Mouse (Mus musculus) liver, embryonic 12.5 days (tissue): Measurements from ENCODE around the gene Gabpb2. TPM values are rescaled to one million over a fixed set of nuclear protein-coding genes. Genes with fewer than 3 reads are reported as not detected.

Source experiments
- ATAC-seq: fragments of 200-750 bp; cut with Nextera tagmentation; 2 replicates; pipeline ENCODE4 v1.8.0; 2017; ENCODE audit warnings: moderate number of reproducible peaks, mild to moderate bottlenecking, moderate library complexity
- H3K27ac ChIP-seq: fragments of 300-500 bp; sonication (generic); 2 replicates; pipeline ENCODE4 v1.5.1; 2016; ENCODE audit warnings: mild to moderate bottlenecking
- H3K27me3 ChIP-seq: fragments of 300-500 bp; sonication (generic); replicated peaks from 2 replicates; pipeline ENCODE4 v1.6.1; 2016; ENCODE audit warnings: mild to moderate bottlenecking, moderate library complexity
- H3K36me3 ChIP-seq: fragments of 300-500 bp; sonication (generic); 2 replicates; pipeline ENCODE4 v1.6.1; 2016; ENCODE audit warnings: mild to moderate bottlenecking, moderate library complexity
- H3K4me1 ChIP-seq: fragments of 300-500 bp; sonication (generic); 2 replicates; pipeline ENCODE4 v1.6.1; 2016
- H3K4me2 ChIP-seq: fragments of 300-500 bp; sonication (generic); 2 replicates; pipeline ENCODE4 v1.6.1; 2016; ENCODE audit warnings: mild to moderate bottlenecking, moderate library complexity
- H3K4me3 ChIP-seq: fragments of 300-500 bp; sonication (generic); 2 replicates; pipeline ENCODE4 v1.5.1; 2016; ENCODE audit warnings: mild to moderate bottlenecking, moderate library complexity
- H3K9ac ChIP-seq: fragments of 300-500 bp; sonication (generic); 2 replicates; pipeline ENCODE4 v1.6.1; 2016; ENCODE audit warnings: mild to moderate bottlenecking, moderate library complexity
- H3K9me3 ChIP-seq: fragments of 300-500 bp; sonication (generic); replicated peaks from 2 replicates; pipeline ENCODE4 v1.6.1; 2016; ENCODE audit warnings: mild to moderate bottlenecking, moderate library complexity
- whole genome bisulfite sequencing: fragments of 180-500 bp; shearing (Covaris S2); methylation state at CpG from one replicate; pipeline ENCODE4 v1.1.7; 2016; ENCODE audit not compliant: insufficient replicate concordance; 5-methylcytosine and 5-hydroxymethylcytosine counted together
- polyA plus RNA-seq: library from polyadenylated mRNA; unstranded; fragments of >200 nt; fragmentation: Nextera tagmentation; extraction: Ambion mirVana; gene quantifications from 2 replicates; pipeline ENCODE4 v1.2.1, GENCODE M21; 2016

The Gabpb2 gene
- polyA plus RNA-seq, 1 experiment from 2014 or later = 11.4 TPM

DNA sequence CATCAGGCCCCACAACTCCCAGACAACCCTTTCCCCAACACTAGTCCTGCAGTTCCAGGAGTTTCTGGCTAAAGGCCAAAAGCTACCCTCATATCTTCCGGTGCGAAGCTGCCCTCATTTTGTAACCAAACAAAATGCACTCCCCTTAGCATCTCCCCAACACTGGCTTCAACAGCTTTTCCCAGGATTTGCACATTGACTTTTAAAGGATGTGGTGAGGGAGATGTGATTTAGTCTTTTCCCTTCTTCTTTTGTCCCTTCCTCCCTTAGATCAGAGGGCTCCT is 55.4 kb downstream of the Gabpb2 start:
- no peaks in the 10 kb centered on the region for H3K9me3 ChIP-seq
- no peak overlapping the region for H3K4me3 ChIP-seq
- 46% methylated on average over 2 of the region's 2 CpGs for WGBS
- no peak for ATAC-seq
- no peak overlapping the region for H3K4me2 ChIP-seq
- no peak overlapping the region for H3K27ac ChIP-seq
- H3K4me1 ChIP-seq = peaks cover 31% of the 10 kb centered on the region
- no peaks in the 10 kb centered on the region for H3K36me3 ChIP-seq
- peaks cover 79% of the 10 kb centered on the region for H3K27me3 ChIP-seq
- H3K9ac ChIP-seq = no peak overlapping the region

- 13% methylated on average over 8 of the region's 9 CpGs for WGBS
- Histone ChIP-seq H3K36me3 (no peaks in the 10 kb centered on the region), H3K27ac (no peak overlapping the region), H3K4me1 (peaks cover 31% of the 10 kb centered on the region), H3K9me3 (no peaks in the 10 kb centered on the region), H3K9ac (no peak overlapping the region), H3K27me3 (peaks cover 78% of the 10 kb centered on the region), H3K4me2 (peak overlapping the region; percentile 99), H3K4me3 (peak overlapping the region; percentile 70)
- ATAC-seq = no peak
Observed at GRCm38 (mm10) chr3:95161618-95162344, 55.9 kb downstream of the Gabpb2 start.

DNA sequence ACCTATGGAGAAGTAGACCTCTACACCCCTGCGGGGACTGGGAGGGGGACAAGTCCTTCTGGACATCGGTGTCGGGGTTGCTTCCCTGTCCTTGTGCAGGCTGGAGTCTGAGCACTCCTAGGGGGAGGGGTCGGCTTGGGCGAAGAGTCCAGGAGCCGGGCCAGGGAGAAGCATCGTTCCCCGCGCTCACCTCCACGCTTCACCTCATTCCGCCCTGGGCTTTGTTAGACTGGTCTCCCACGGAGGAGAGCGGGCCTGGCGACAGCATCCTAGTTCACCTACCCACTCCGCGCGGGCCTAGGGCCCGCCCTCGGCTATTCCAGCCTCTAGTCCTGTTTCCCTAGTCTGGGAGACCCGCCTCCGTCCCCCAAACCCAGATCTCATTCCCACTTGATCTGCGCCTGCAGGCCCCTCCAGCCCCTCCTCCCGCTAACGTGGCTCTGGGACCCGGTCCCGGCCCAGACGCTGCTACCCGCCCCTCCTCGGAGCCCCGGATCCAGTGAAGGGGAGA is 56.6 kb downstream of the Gabpb2 start:
- Histone ChIP-seq H3K36me3 (no peaks in the 10 kb centered on the region), H3K4me2 (peak overlapping the region; percentile 99), H3K4me3 (peak overlapping the region; percentile 70), H3K27ac (no peak overlapping the region), H3K9me3 (no peaks in the 10 kb centered on the region), H3K9ac (peak overlapping the region; percentile 69), H3K4me1 (peaks cover 31% of the 10 kb centered on the region), H3K27me3 (peaks cover 74% of the 10 kb centered on the region)
- ATAC-seq = no peak
- 6% methylated on average over 30 of the region's 30 CpGs for WGBS

- under 1% methylated on average over 66 of the region's 66 CpGs for WGBS
- peak within 1 kb of the TSS; percentile 69 for H3K9ac ChIP-seq
- peaks cover 31% of the 10 kb centered on the region for H3K4me1 ChIP-seq
- H3K27me3 ChIP-seq = peaks cover 76% of the 10 kb centered on the region
- ATAC-seq = peak; percentile 96
- no peak within 1 kb of the TSS for H3K27ac ChIP-seq
- peak within 1 kb of the TSS; percentile 99 for H3K4me2 ChIP-seq
- H3K4me3 ChIP-seq = peak within 1 kb of the TSS; percentile 70
- no peaks in the 10 kb centered on the region for H3K36me3 ChIP-seq
- H3K9me3 ChIP-seq = no peaks in the 10 kb centered on the region
Observed at GRCm38 (mm10) chr3:95159987-95160963, 57.4 kb downstream of the Gabpb2 start, which contains the start of gene Sema6c. Gene Sema6c, plus strand, starts transcription at chr3:95160457.

DNA sequence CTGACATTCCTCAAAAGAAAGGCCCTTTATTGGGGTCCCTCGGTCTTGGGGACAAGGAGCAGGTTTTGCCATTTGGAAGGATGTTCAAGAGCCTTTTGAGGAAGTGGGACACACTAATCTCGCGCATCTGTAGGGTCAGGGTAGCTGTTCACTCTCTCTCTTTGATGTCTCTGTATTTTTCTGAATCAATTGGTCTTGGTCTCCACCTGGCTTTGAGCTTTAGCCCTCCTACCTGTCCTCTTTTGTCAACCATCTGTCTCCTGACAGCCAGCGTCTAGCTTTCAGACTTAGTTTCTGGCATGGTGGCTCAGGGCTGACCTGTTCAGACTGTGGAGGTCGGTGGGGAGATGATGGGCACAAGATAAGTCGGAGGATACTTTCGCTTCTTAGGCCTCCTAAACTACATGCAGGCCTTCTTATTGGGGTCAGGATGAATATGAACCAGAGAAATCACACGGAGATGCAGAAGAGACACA is 58.2 kb downstream of the Gabpb2 start:
- no peak for ATAC-seq
- peaks cover 72% of the 10 kb centered on the region for H3K27me3 ChIP-seq
- H3K36me3 ChIP-seq = no peaks in the 10 kb centered on the region
- peaks cover 26% of the 10 kb centered on the region for H3K4me1 ChIP-seq
- peak overlapping the region; percentile 59 for H3K9ac ChIP-seq
- H3K4me3 ChIP-seq = peak overlapping the region; percentile 70
- peak overlapping the region; percentile 99 for H3K4me2 ChIP-seq
- 9% methylated on average over 8 of the region's 8 CpGs for WGBS
- no peaks in the 10 kb centered on the region for H3K9me3 ChIP-seq
- no peak overlapping the region for H3K27ac ChIP-seq

DNA sequence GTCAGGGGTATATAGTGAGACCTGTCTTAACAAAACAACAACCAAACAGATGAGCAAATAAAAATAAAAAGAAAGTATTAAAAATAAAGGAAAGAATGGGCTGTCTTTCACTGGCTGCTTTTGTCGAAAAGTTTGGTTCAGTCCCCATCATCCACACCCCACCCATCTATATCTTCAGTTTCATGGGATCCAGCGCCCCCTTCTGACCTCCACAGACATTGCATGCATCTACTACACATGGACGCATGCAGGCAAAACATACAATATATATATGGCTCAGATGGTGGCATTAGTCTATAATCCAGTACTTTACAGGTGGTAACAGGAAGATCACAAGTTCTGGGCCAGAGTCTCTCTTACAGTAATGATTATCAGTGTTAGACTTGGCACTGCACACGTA is 63.8 kb downstream of the Gabpb2 start:
- no peak for ATAC-seq
- Histone ChIP-seq H3K9ac (no peak overlapping the region), H3K9me3 (no peaks in the 10 kb centered on the region), H3K27ac (no peak overlapping the region), H3K4me2 (no peak overlapping the region), H3K36me3 (no peaks in the 10 kb centered on the region), H3K27me3 (peaks cover 33% of the 10 kb centered on the region), H3K4me3 (no peak overlapping the region), H3K4me1 (no peaks in the 10 kb centered on the region)
- WGBS = 28% methylated on average over 4 of the region's 4 CpGs

DNA sequence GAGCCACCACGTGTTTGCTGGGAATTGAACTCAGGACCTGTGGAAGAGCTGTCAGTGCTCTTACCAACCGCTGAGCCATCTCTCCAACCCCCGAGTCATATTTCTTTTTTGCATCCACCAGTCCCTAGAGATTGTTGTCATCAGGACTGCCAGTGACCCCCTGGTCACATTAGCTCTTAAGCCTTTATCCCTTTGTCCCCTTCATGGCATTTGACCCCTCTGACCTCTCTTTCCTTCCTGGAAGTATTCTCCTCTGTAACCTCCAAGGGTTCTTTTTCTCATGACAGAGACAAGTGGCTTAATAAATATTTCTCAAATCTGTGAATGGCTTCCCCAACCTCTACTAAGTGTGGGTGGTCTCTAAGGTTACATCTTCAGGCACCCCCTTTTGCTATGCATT is 69.8 kb downstream of the Gabpb2 start:
- no peak overlapping the region for H3K4me3 ChIP-seq
- WGBS = 47% methylated on average over 3 of the region's 3 CpGs
- no peaks in the 10 kb centered on the region for H3K9me3 ChIP-seq
- H3K27me3 ChIP-seq = 0 out of 2 replicates have a peak, but pooled peaks cover 5% of the 10 kb centered on the region
- H3K36me3 ChIP-seq = no peaks in the 10 kb centered on the region
- H3K9ac ChIP-seq = no peak overlapping the region
- H3K27ac ChIP-seq = no peak overlapping the region
- no peak for ATAC-seq
- no peak overlapping the region for H3K4me2 ChIP-seq
- H3K4me1 ChIP-seq = no peaks in the 10 kb centered on the region

GRCm38 (mm10) chr3:95142617-95143011 is 75.1 kb downstream of the Gabpb2 start:
- no peaks in the 10 kb centered on the region for H3K27me3 ChIP-seq
- peak; percentile 73 for ATAC-seq
- peaks cover 19% of the 10 kb centered on the region for H3K36me3 ChIP-seq
- H3K4me1 ChIP-seq = peaks cover 25% of the 10 kb centered on the region
- H3K27ac ChIP-seq = no peak overlapping the region
- 8% methylated on average over 5 of the region's 5 CpGs for WGBS
- H3K4me3 ChIP-seq = 0 out of 2 replicates have a peak overlapping the region, but pooled peaks have one; percentile 12
- H3K4me2 ChIP-seq = peak overlapping the region; percentile 41
- no peaks in the 10 kb centered on the region for H3K9me3 ChIP-seq
- H3K9ac ChIP-seq = no peak overlapping the region

GRCm38 (mm10) chr3:95141952-95142616 is 75.6 kb downstream of the Gabpb2 start, which contains the start of gene Tnfaip8l2:
Gene Tnfaip8l2, minus strand, starts transcription at chr3:95142360.
- no peaks in the 10 kb centered on the region for H3K9me3 ChIP-seq
- H3K4me3 ChIP-seq = 0 out of 2 replicates have a peak within 1 kb of the TSS, but pooled peaks have one; percentile 12
- WGBS = 53% methylated on average over 10 of the region's 10 CpGs
- peak; percentile 71 for ATAC-seq
- H3K4me1 ChIP-seq = peaks cover 25% of the 10 kb centered on the region
- H3K27me3 ChIP-seq = no peaks in the 10 kb centered on the region
- peaks cover 19% of the 10 kb centered on the region for H3K36me3 ChIP-seq
- peak within 1 kb of the TSS; percentile 65 for H3K27ac ChIP-seq
- no peak within 1 kb of the TSS for H3K9ac ChIP-seq
- peak within 1 kb of the TSS; percentile 41 for H3K4me2 ChIP-seq

GRCm38 (mm10) chr3:95141474-95141873 is 76.2 kb downstream of the Gabpb2 start:
- H3K4me2 ChIP-seq = peak overlapping the region; percentile 41
- no peaks in the 10 kb centered on the region for H3K9me3 ChIP-seq
- H3K27me3 ChIP-seq = no peaks in the 10 kb centered on the region
- H3K9ac ChIP-seq = no peak overlapping the region
- H3K36me3 ChIP-seq = peaks cover 19% of the 10 kb centered on the region
- WGBS = 40% methylated on average over 9 of the region's 9 CpGs
- H3K4me1 ChIP-seq = peaks cover 28% of the 10 kb centered on the region
- peak overlapping the region; percentile 65 for H3K27ac ChIP-seq
- 0 out of 2 replicates have a peak, but pooled peaks have one; percentile 17 for ATAC-seq
- 0 out of 2 replicates have a peak overlapping the region, but pooled peaks have one; percentile 12 for H3K4me3 ChIP-seq

- H3K9ac ChIP-seq = no peak overlapping the region
- peak overlapping the region; percentile 65; the same call in 1 of the 2 replicates for H3K27ac ChIP-seq
- peak overlapping the region; percentile 41 for H3K4me2 ChIP-seq
- H3K4me3 ChIP-seq = no peak overlapping the region
- no peak for ATAC-seq
- H3K36me3 ChIP-seq = peaks cover 19% of the 10 kb centered on the region
- H3K27me3 ChIP-seq = no peaks in the 10 kb centered on the region
- H3K9me3 ChIP-seq = no peaks in the 10 kb centered on the region
- WGBS = 84% methylated on average over 6 of the region's 6 CpGs
- peaks cover 35% of the 10 kb centered on the region for H3K4me1 ChIP-seq
Observed at GRCm38 (mm10) chr3:95140795-95141194, 76.9 kb downstream of the Gabpb2 start.
